Mouse (Mus musculus) ES-E14 (cell line): ENCODE results near the gene Tln1. TPM values are rescaled to one million over a fixed set of nuclear protein-coding genes. Genes with fewer than 3 reads are reported as not detected.

Source experiments
- DNase-seq: peaks from one replicate; pipeline ENCODE4 v3.0.0-alpha.2; 2013; ENCODE audit warnings: low read depth, low spot score
- H3K27ac ChIP-seq: 2 replicates; pipeline ENCODE4 v1.5.1; 2012; ENCODE audit warnings: low read depth, mild to moderate bottlenecking, low read length, moderate library complexity, mixed read lengths; ENCODE audit not compliant: poor library complexity, insufficient read depth, severe bottlenecking
- H3K36me3 ChIP-seq: 2 replicates; pipeline ENCODE4 v1.6.1; 2012; ENCODE audit warnings: mild to moderate bottlenecking, low read length, moderate library complexity, mixed read lengths; ENCODE audit not compliant: control insufficient read depth, poor library complexity, insufficient read depth, severe bottlenecking
- H3K4me1 ChIP-seq, 2 experiments: fragments of 150-350 bp in 1 of 2; sonication (generic) in 1 of 2; 2 replicates each; pipeline ENCODE4 v1.6.1; 2012; ENCODE audit warnings: low read length in 2 of 2, mild to moderate bottlenecking in 1 of 2, mixed read lengths in 1 of 2; ENCODE audit not compliant: control insufficient read depth in 2 of 2, insufficient read depth in 2 of 2, poor library complexity in 1 of 2
- H3K4me3 ChIP-seq, 2 experiments: fragments of 150-350 bp in 1 of 2; sonication (generic) in 1 of 2; 2 replicates each; pipeline ENCODE4 v1.5.1; 2012; ENCODE audit warnings: low read length in 2 of 2, low read depth in 1 of 2, mild to moderate bottlenecking in 1 of 2, mixed read lengths in 1 of 2; ENCODE audit not compliant: insufficient read depth in 1 of 2, poor library complexity in 1 of 2, severe bottlenecking in 1 of 2
- H3K9ac ChIP-seq: 2 replicates; pipeline ENCODE4 v1.6.1; 2012; ENCODE audit warnings: low read depth, mild to moderate bottlenecking, low read length, mixed read lengths; ENCODE audit not compliant: poor library complexity, insufficient read depth, severe bottlenecking
- H3K9me3 ChIP-seq: fragments of 150-350 bp; sonication (generic); 2 replicates; pipeline ENCODE4 v1.6.1; 2012; ENCODE audit warnings: low read depth, mild to moderate bottlenecking, low read length; ENCODE audit not compliant: control insufficient read depth, insufficient read depth
- CHD2 ChIP-seq: IDR thresholded peaks from 2 replicates; pipeline ENCODE4 v1.6.1; 2014; ENCODE audit warnings: mild to moderate bottlenecking, low read depth, low read length, inconsistent platforms
- HCFC1 ChIP-seq: IDR thresholded peaks from 2 replicates; pipeline ENCODE4 v1.6.1; 2012; ENCODE audit warnings: low read length, inconsistent platforms, borderline replicate concordance; ENCODE audit not compliant: insufficient read depth
- MAFK ChIP-seq: IDR thresholded peaks from 2 replicates; pipeline ENCODE4 v1.6.1; 2014; ENCODE audit warnings: mild to moderate bottlenecking, low read depth, low read length, inconsistent platforms; ENCODE audit not compliant: insufficient read depth
- ZC3H11A ChIP-seq: IDR thresholded peaks from 2 replicates; pipeline ENCODE4 v1.6.1; 2012; ENCODE audit warnings: low read depth, mild to moderate bottlenecking, inconsistent platforms, low read length, borderline replicate concordance
- ZNF384 ChIP-seq: IDR thresholded peaks from 2 replicates; pipeline ENCODE4 v1.6.1; 2012; ENCODE audit warnings: low read depth, low read length, inconsistent platforms
- in situ Hi-C, 2 experiments: fragments of 600-800 bp; cut with MboI; formaldehyde crosslinking; loops; one replicate each; pipeline ENCODE4 v1.15.1; 2025; ENCODE audit warnings: low sequenced_read_pairs in 2 of 2, inconsistent platforms in 1 of 2; ENCODE audit not compliant: unreplicated experiment in 2 of 2
- total RNA-seq: library from RNA; depleted of rRNA; stranded (reverse); fragments of 300-350 nt; gene quantifications from 2 replicates; pipeline ENCODE4 v1.2.3, GENCODE M21; 2012

The Tln1 gene
- total RNA-seq, 1 experiment = 105 TPM

- in situ Hi-C loops = no loop called here
- Histone ChIP-seq H3K4me3 (peak overlapping the region; percentile 75), H3K36me3 (peaks cover 18% of the 10 kb centered on the region), H3K27ac (no peak overlapping the region), H3K9me3 (no peaks in the 10 kb centered on the region), H3K9ac (peak overlapping the region; percentile 88), H3K4me1 (peaks cover 0 to 8% of the 10 kb centered on the region in 2 experiments; a peak in 1 of 4 replicates)
- DNase-seq = peak; percentile 86
- no peak for TF ChIP-seq HCFC1
- no peak for TF ChIP-seq ZC3H11A
- no peak for TF ChIP-seq ZNF384
Observed at GRCm38 (mm10) chr4:43493186-43493845, 69.2 kb downstream of the Tln1 start.

GRCm38 (mm10) chr4:43492821-43493185 lies 69.7 kb downstream of the Tln1 start, which contains the start of gene Ccdc107:
Ccdc107 (plus strand) TSS chr4:43492900.
- peaks cover 0 to 7% of the 10 kb centered on the region in 2 experiments; a peak in 1 of 4 replicates for H3K4me1 ChIP-seq
- peak; percentile 87 for DNase-seq
- peak within 1 kb of the TSS; percentile 88 for H3K9ac ChIP-seq
- peaks cover 17% of the 10 kb centered on the region for H3K36me3 ChIP-seq
- H3K27ac ChIP-seq = no peak within 1 kb of the TSS
- in situ Hi-C loops = no loop called here
- H3K4me3 ChIP-seq = peak within 1 kb of the TSS; percentile 75
- TF ChIP-seq CHD2 (no peak), ZC3H11A (no peak), ZNF384 (no peak), MAFK (peak; percentile 56; the same call in 1 of the 2 replicates), HCFC1 (peak; percentile 60; the same call in 1 of the 2 replicates)
- no peaks in the 10 kb centered on the region for H3K9me3 ChIP-seq

- in situ Hi-C loops = no loop called here
Observed at GRCm38 (mm10) chr4:43492101-43492820, 70.2 kb downstream of the Tln1 start.

GRCm38 (mm10) chr4:43490801-43491200 lies 71.7 kb downstream of the Tln1 start:
- in situ Hi-C loops = no loop called here
- Histone ChIP-seq H3K9me3 (no peaks in the 10 kb centered on the region), H3K4me3 (no peak overlapping the region), H3K36me3 (0 out of 2 replicates have a peak, but pooled peaks cover 2% of the 10 kb centered on the region), H3K4me1 (peaks cover 0 to 2% of the 10 kb centered on the region in 2 experiments; a peak in 1 of 4 replicates), H3K9ac (no peak overlapping the region), H3K27ac (no peak overlapping the region)
- TF ChIP-seq ZC3H11A (no peak), ZNF384 (no peak), CHD2 (no peak), MAFK (no peak), HCFC1 (no peak)
- no peak for DNase-seq

More at GRCm38 (mm10) chr4:43492101-43492820, 70.2 kb downstream of the Tln1 start:
- TF ChIP-seq ZC3H11A (0 out of 2 replicates have a peak, but pooled peaks have one; percentile 17), CHD2 (0 out of 2 replicates have a peak, but pooled peaks have one; percentile 49), ZNF384 (peak; percentile 70), MAFK (no peak), HCFC1 (no peak)
- Histone ChIP-seq H3K4me3 (peak overlapping the region in 1 of 2 experiments; percentile 32; a peak in 2 of 4 replicates), H3K9me3 (no peaks in the 10 kb centered on the region), H3K4me1 (peaks cover 0 to 6% of the 10 kb centered on the region in 2 experiments; a peak in 1 of 4 replicates), H3K9ac (no peak overlapping the region), H3K36me3 (peaks cover 12% of the 10 kb centered on the region), H3K27ac (no peak overlapping the region)
- no peak for DNase-seq
